Mouse (Mus musculus): ENCODE measurements around the gene Lhx2. TPM values are rescaled to one million over a fixed set of nuclear protein-coding genes. Genes with fewer than 3 reads are reported as not detected.

The Lhx2 gene
- polyA plus RNA-seq, 1 experiment from 2014 or later = 17.4 TPM

- no peak overlapping the region for H3K27ac ChIP-seq
- H3K9me3 ChIP-seq = no peaks in the 10 kb centered on the region
- H3K4me3 ChIP-seq = peak overlapping the region; percentile 51
- no peak overlapping the region; the same call in 1 of the 2 replicates for H3K9ac ChIP-seq
- no peaks in the 10 kb centered on the region for H3K36me3 ChIP-seq
- peak overlapping the region; percentile 82 for H3K4me2 ChIP-seq (replicated peaks)
- H3K27me3 ChIP-seq = peaks cover 90% of the 10 kb centered on the region
- ATAC-seq (ENCODE audit: low FRiP score, low read depth) = no peak
- peaks cover 56% of the 10 kb centered on the region for H3K4me1 ChIP-seq
- 7% methylated on average over 19 of the region's 19 CpGs for WGBS
Measured at GRCm38 (mm10) chr2:38348660-38349420, 9.8 kb downstream of the Lhx2 start.

GRCm38 (mm10) chr2:38349447-38350350, 10.6 kb downstream of the Lhx2 start:
- no peaks in the 10 kb centered on the region for H3K9me3 ChIP-seq
- ATAC-seq (ENCODE audit: low FRiP score, low read depth) = no peak
- peaks cover 64% of the 10 kb centered on the region for H3K4me1 ChIP-seq
- H3K27ac ChIP-seq = no peak overlapping the region
- no peaks in the 10 kb centered on the region for H3K36me3 ChIP-seq
- H3K4me2 ChIP-seq (replicated peaks) = peak overlapping the region; percentile 82
- H3K9ac ChIP-seq = peak overlapping the region; percentile 62; the same call in 1 of the 2 replicates
- H3K27me3 ChIP-seq = peaks cover 91% of the 10 kb centered on the region
- 20% methylated on average over 12 of the region's 12 CpGs for WGBS
- peak overlapping the region; percentile 70 for H3K4me3 ChIP-seq

GRCm38 (mm10) chr2:38350386-38350785, 11.3 kb downstream of the Lhx2 start:
- H3K27me3 ChIP-seq = peaks cover 91% of the 10 kb centered on the region
- ATAC-seq (ENCODE audit: low FRiP score, low read depth) = peak; percentile 44
- H3K9me3 ChIP-seq = no peaks in the 10 kb centered on the region
- H3K36me3 ChIP-seq = no peaks in the 10 kb centered on the region
- peaks cover 69% of the 10 kb centered on the region for H3K4me1 ChIP-seq
- H3K9ac ChIP-seq = peak overlapping the region; percentile 62
- WGBS = 0% methylated on average over 13 of the region's 13 CpGs
- peak overlapping the region; percentile 82 for H3K4me2 ChIP-seq (replicated peaks)
- peak overlapping the region; percentile 70 for H3K4me3 ChIP-seq
- H3K27ac ChIP-seq = peak overlapping the region; percentile 79

GRCm38 (mm10) chr2:38350796-38351195, 11.7 kb downstream of the Lhx2 start:
- WGBS = under 1% methylated on average over 36 of the region's 37 CpGs
- no peaks in the 10 kb centered on the region for H3K9me3 ChIP-seq
- H3K9ac ChIP-seq = peak overlapping the region; percentile 85
- peak overlapping the region; percentile 82 for H3K4me2 ChIP-seq (replicated peaks)
- peaks cover 71% of the 10 kb centered on the region for H3K4me1 ChIP-seq
- ATAC-seq (ENCODE audit: low FRiP score, low read depth) = peak; percentile 94
- H3K36me3 ChIP-seq = no peaks in the 10 kb centered on the region
- peaks cover 87% of the 10 kb centered on the region for H3K27me3 ChIP-seq
- H3K27ac ChIP-seq = peak overlapping the region; percentile 87
- H3K4me3 ChIP-seq = peak overlapping the region; percentile 70

GRCm38 (mm10) chr2:38351641-38352320, 12.7 kb downstream of the Lhx2 start:
- Histone ChIP-seq H3K27ac (peak overlapping the region; percentile 87), H3K36me3 (no peaks in the 10 kb centered on the region), H3K9ac (peak overlapping the region; percentile 85), H3K4me1 (peaks cover 78% of the 10 kb centered on the region), H3K27me3 (peaks cover 80% of the 10 kb centered on the region), H3K4me3 (peak overlapping the region; percentile 70), H3K9me3 (no peaks in the 10 kb centered on the region), H3K4me2 (replicated peaks) (peak overlapping the region; percentile 82)
- ATAC-seq (ENCODE audit: low FRiP score, low read depth) = peak; percentile 3; the same call in 1 of the 2 replicates
- under 1% methylated on average over 56 of the region's 57 CpGs for WGBS

GRCm38 (mm10) chr2:38352321-38353007, 13.4 kb downstream of the Lhx2 start:
- H3K4me2 ChIP-seq (replicated peaks) = peak overlapping the region; percentile 82
- no peaks in the 10 kb centered on the region for H3K9me3 ChIP-seq
- peak overlapping the region; percentile 70 for H3K4me3 ChIP-seq
- H3K4me1 ChIP-seq = peaks cover 77% of the 10 kb centered on the region
- ATAC-seq (ENCODE audit: low FRiP score, low read depth) = no peak
- H3K36me3 ChIP-seq = no peaks in the 10 kb centered on the region
- H3K9ac ChIP-seq = peak overlapping the region; percentile 85
- peak overlapping the region; percentile 28; the same call in 1 of the 2 replicates for H3K27ac ChIP-seq
- WGBS = 3% methylated on average over 21 of the region's 21 CpGs
- peaks cover 76% of the 10 kb centered on the region for H3K27me3 ChIP-seq

GRCm38 (mm10) chr2:38353008-38353379, 13.9 kb downstream of the Lhx2 start:
- no peaks in the 10 kb centered on the region for H3K9me3 ChIP-seq
- peak overlapping the region; percentile 85 for H3K9ac ChIP-seq
- peak overlapping the region; percentile 70 for H3K4me3 ChIP-seq
- 19% methylated on average over 10 of the region's 10 CpGs for WGBS
- peak overlapping the region; percentile 28; the same call in 1 of the 2 replicates for H3K27ac ChIP-seq
- H3K27me3 ChIP-seq = peaks cover 80% of the 10 kb centered on the region
- no peak for ATAC-seq (ENCODE audit: low FRiP score, low read depth)
- peak overlapping the region; percentile 82 for H3K4me2 ChIP-seq (replicated peaks)
- H3K36me3 ChIP-seq = no peaks in the 10 kb centered on the region
- peaks cover 77% of the 10 kb centered on the region for H3K4me1 ChIP-seq

- Histone ChIP-seq H3K4me3 (peak overlapping the region; percentile 70), H3K9ac (peak overlapping the region; percentile 85), H3K27ac (no peak overlapping the region), H3K27me3 (peaks cover 79% of the 10 kb centered on the region), H3K36me3 (no peaks in the 10 kb centered on the region), H3K4me2 (replicated peaks) (peak overlapping the region; percentile 82), H3K4me1 (peaks cover 75% of the 10 kb centered on the region), H3K9me3 (no peaks in the 10 kb centered on the region)
- 22% methylated on average over 4 of the region's 4 CpGs for WGBS
- no peak for ATAC-seq (ENCODE audit: low FRiP score, low read depth)
Measured at GRCm38 (mm10) chr2:38353664-38354063, 14.6 kb downstream of the Lhx2 start.

GRCm38 (mm10) chr2:38354179-38354716, 15.2 kb downstream of the Lhx2 start:
- WGBS = 5% methylated on average over 22 of the region's 22 CpGs
- H3K4me2 ChIP-seq (replicated peaks) = peak overlapping the region; percentile 82
- peak overlapping the region; percentile 73 for H3K9ac ChIP-seq

GRCm38 (mm10) chr2:38354717-38355510, 15.8 kb downstream of the Lhx2 start:
- ATAC-seq (ENCODE audit: low FRiP score, low read depth) = no peak
- H3K4me1 ChIP-seq = peaks cover 75% of the 10 kb centered on the region
- H3K27me3 ChIP-seq = peaks cover 79% of the 10 kb centered on the region
- peak overlapping the region; percentile 73 for H3K9ac ChIP-seq
- WGBS = 1% methylated on average over 34 of the region's 34 CpGs
- peak overlapping the region; percentile 82 for H3K4me2 ChIP-seq (replicated peaks)
- H3K9me3 ChIP-seq = no peaks in the 10 kb centered on the region
- peaks cover 1% of the 10 kb centered on the region for H3K36me3 ChIP-seq
- H3K27ac ChIP-seq = 0 out of 2 replicates have a peak overlapping the region, but pooled peaks have one; percentile 28
- H3K4me3 ChIP-seq = peak overlapping the region; percentile 70

More at GRCm38 (mm10) chr2:38354179-38354716, 15.2 kb downstream of the Lhx2 start:
- H3K27ac ChIP-seq = 0 out of 2 replicates have a peak overlapping the region, but pooled peaks have one; percentile 28
- H3K27me3 ChIP-seq = peaks cover 79% of the 10 kb centered on the region
- ATAC-seq (ENCODE audit: low FRiP score, low read depth) = no peak
- peaks cover 75% of the 10 kb centered on the region for H3K4me1 ChIP-seq
- H3K9me3 ChIP-seq = no peaks in the 10 kb centered on the region
- no peaks in the 10 kb centered on the region for H3K36me3 ChIP-seq
- peak overlapping the region; percentile 70 for H3K4me3 ChIP-seq
